Mouse (Mus musculus) lung, adult 2 months (tissue): Measurements from ENCODE around the gene Rap2c. TPM values are rescaled to one million over a fixed set of nuclear protein-coding genes. Genes with fewer than 3 reads are reported as not detected.
A peak's percentile ranks its signal among the peaks of the same experiment; 100 is the strongest.

Experiments used
- DNase-seq: peaks from one replicate; pipeline ENCODE4 v3.0.0; 2022
- H3K4me1 ChIP-seq: fragments of 200-500 bp; 2 replicates; pipeline ENCODE4 v1.6.1; 2011; ENCODE audit warnings: low read length; ENCODE audit not compliant: control insufficient read depth, insufficient read depth
- H3K4me3 ChIP-seq: fragments of 200-500 bp; replicated peaks from 2 replicates; pipeline ENCODE3; 2011; ENCODE audit warnings: low read depth, mild to moderate bottlenecking, control low read depth, low read length; ENCODE audit errors: extremely low read depth
- CTCF ChIP-seq: fragments of 200-500 bp; IDR thresholded peaks from 2 replicates; pipeline ENCODE4 v1.5.1; 2011; ENCODE audit warnings: mild to moderate bottlenecking, low read length, control low read depth; ENCODE audit not compliant: insufficient read depth
- POLR2A ChIP-seq: fragments of 200-500 bp; IDR thresholded peaks from 2 replicates; pipeline ENCODE4 v1.6.1; 2011; ENCODE audit warnings: low read depth, mild to moderate bottlenecking, control low read depth, low read length, borderline replicate concordance; ENCODE audit errors: extremely low read depth
- WGBS: fragments of 180-500 bp; shearing (Covaris S2); methylation state at CpG from one replicate; pipeline ENCODE4 v1.1.7; 2018; 5-methylcytosine and 5-hydroxymethylcytosine counted together
- polyA plus RNA-seq: library from polyadenylated mRNA; depleted of rRNA; stranded (reverse); fragments of >200 nt; gene quantifications from 2 replicates; pipeline ENCODE4 v1.2.3, GENCODE M21; 2012; rRNA removed

The Rap2c gene
- 2.0 and 3.8 TPM in 2 replicates for polyA plus RNA-seq

DNA sequence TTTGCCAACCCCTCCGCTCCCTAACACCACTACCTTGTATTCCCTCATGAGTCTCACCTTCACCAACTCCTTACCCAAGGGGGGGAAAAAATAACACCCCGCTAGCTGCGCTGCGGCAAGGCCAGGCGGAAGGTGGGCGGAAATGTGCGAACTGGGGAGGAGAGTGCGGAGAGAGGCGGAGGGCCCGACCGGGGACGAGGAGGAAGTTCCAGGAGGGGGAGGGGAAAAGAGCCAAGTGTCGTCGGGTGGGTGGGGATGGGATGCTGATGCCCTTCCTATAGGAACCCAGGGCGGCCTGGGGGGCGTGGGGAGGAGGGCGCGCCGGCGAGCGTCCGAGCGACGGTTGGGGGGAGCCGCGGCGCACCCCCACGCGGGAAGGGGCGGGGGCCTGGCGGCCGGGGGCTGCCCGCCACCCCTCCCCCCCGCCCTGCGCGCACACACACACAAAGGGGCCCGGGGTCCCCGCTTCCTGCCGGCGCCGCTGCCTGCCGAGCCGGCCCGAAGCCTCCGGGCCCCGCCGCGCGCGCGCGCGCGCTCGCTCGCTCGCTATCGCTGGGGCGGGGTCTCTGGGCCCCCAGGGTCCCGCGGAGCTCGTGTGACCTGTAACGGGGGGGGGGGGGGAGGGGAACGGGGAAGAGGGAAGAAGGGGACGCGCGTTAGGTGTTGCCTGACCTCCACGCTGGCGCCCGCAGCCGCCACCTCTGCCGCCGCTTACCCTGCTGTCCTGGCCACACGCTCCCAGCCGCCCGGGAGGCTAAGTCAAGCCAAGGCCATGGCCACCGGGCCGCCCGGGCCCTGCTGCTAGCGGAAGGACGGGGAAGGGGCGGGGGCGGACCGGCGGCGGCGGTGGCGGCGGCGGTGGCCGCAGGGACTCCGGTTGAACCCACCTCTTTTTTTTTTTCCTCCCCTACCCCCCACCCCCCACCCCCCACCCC lies at the start of gene Rap2c:
Gene Rap2c, minus strand, starts transcription at position 168 of the 935 bp plus-strand sequence.
- peak; percentile 46 for DNase-seq
- WGBS, result 27% methylated on average over 85 of the region's 92 CpGs
- TF ChIP-seq POLR2A (no peak), CTCF (no peak)

DNA sequence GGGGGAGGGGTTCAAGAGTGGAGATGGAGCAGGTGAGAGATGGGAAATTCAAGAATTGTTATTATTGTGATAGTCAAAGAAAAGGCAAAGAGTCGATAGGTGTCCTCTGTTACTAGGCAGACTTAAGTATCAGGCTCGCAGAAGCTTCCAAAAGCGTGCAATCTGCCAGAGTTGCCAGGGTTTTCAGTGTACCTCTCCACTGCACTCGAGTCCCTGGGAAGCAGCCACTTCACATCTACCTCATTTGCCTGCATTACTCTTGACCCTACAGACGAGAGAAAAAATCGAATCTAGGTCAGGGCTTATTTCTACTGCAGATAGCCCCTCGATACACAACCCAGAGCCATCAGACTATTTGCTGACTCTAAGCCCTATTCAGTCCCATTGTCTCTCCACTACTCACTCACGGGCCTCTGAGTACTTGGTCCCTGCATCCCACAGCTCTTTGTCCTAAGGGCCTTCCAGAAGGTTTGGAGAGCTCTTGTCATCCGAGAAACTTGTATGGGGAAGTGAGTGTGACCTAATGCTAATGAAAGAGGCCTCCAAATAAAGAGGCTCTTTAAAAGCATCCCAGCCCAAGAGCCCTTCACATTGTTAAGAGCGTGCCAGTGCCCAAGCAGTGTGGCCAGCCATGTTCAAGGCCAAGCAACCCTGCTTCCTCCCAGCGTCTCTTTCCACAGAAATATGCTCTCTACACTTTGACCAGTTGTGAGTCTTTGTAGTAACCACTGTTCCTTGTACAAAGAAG lies 48.9 kb upstream of the Rap2c start:
- H3K4me3 ChIP-seq, result no peak overlapping the region
- no peak for TF ChIP-seq POLR2A
- TF ChIP-seq CTCF, result no peak
- H3K4me1 ChIP-seq, result no peaks in the 10 kb centered on the region
- DNase-seq, result peak; percentile 35
- 67% methylated on average over 11 of the region's 11 CpGs for WGBS

More for the DNA sequence above, at the start of gene Rap2c:
- peak within 1 kb of the TSS; percentile 78 for H3K4me3 ChIP-seq
- H3K4me1 ChIP-seq, result peaks cover 2% of the 10 kb centered on the region; the same call in 1 of the 2 replicates

DNA sequence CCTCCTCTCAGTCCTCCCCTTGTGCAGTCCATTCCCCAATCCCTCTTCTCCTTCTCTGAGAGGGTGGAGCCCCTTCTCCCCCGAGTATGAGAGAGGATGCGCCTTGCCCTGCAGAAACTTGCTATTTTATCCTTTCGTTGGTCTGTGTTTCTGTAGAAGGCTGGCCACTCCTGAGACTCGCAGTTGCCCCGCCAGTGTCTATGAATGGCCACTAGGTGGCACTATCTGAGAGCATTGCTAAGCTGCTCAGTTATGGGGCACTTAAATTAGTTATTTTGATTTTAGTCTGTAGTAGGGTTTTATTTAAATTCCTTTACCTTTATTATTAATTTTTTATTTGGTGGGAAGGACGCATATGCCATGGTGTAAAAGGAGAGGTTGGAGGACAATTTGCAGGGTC lies 48.0 kb upstream of the Rap2c start:
- Histone ChIP-seq H3K4me3 (no peak overlapping the region), H3K4me1 (no peaks in the 10 kb centered on the region)
- whole genome bisulfite sequencing, result 27% methylated on average over 6 of the region's 6 CpGs
- TF ChIP-seq POLR2A (no peak), CTCF (peak; percentile 68)
- peak; percentile 18 for DNase-seq

DNA sequence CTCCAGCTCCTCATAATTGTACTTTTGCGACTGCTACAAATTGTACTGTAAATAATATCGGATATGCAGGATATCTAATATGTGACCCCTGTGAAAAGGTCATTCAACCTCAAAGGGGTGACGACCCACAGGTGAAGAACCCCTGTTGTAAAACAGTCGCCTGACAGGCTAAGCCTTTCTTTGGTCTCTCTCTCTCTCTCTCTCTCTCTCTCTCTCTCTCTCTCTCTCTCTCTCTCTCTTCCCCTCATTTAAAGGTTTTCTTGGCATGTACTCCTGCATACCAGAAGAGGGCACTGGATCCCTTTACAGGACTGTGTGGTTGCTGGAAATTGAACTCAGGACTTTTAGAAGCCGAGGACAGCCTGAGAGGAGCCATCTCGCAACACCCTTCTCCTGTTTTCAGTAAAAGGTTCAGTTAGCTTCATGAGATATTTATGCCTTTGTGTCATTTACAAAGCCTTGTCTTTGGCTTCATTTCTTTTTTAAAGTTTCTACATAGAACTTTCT lies 47.4 kb upstream of the Rap2c start:
- Histone ChIP-seq H3K4me1 (no peaks in the 10 kb centered on the region), H3K4me3 (no peak overlapping the region)
- WGBS, result 62% methylated on average over 6 of the region's 6 CpGs
- DNase-seq, result no peak
- TF ChIP-seq POLR2A, result no peak
- no peak for TF ChIP-seq CTCF

DNA sequence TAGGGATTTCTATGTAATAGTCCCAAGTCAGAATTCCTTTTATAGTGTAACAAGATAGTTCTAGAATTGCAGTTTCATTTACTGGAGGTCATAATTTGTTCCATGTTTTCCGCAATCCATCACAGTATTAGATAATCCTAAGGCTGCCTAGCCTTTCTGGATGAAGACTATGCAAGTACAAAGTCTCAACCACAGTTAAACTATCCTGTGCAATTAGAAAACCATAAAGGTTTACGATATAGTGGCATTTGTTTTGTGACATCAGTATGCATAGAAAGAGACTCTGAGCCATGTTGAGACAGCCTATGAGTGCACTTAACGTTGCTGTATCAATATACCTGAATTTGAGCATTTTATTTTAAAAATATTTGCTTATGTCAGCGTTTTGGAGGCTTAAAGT lies 42.4 kb upstream of the Rap2c start:
- DNase-seq, result no peak
- TF ChIP-seq POLR2A, result no peak
- TF ChIP-seq CTCF, result no peak
- no peak overlapping the region for H3K4me3 ChIP-seq
- WGBS, result 61% methylated on average over 4 of the region's 4 CpGs
- no peaks in the 10 kb centered on the region for H3K4me1 ChIP-seq

DNA sequence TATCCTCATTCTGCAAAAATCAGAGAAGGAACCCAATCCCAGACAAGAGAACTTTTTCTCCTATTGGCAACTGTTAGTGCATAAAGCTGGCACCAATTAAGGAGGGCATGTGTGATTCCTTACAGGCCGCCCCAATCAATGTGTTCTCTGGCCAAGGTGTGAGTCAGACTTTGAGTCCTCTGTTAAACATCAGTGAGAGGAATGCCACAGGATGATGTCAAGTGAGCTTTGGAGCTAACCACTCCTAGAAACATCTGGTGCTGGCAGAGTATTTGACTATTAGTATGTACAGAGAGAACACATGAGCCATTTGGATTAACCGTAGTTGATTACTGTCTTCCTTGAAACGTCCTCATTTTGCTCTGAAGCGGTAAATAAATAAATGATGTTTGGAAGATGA lies 40.9 kb upstream of the Rap2c start:
- Histone ChIP-seq H3K4me3 (no peak overlapping the region), H3K4me1 (no peaks in the 10 kb centered on the region)
- no peak for DNase-seq
- WGBS, result 64% methylated on average over 4 of the region's 4 CpGs
- no peak for TF ChIP-seq POLR2A
- no peak for TF ChIP-seq CTCF

DNA sequence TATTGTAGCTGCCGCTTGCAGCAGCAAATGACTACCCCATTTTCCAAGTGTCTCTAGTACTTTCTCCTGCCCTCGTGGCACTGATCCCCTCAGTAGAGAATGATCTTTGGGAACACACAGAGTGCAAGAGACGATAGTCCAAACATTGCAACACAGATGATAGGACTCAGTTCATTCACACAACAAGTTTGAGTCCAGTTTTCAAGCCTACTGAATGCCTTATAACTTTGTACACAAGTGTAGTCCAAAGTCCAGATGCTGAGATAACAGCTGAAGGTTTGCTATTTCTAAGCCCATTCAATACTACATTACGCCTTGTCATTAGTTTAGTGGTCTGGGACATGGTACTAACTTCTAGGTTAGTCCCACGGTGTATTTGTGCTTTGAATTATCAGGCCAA lies 40.5 kb upstream of the Rap2c start:
- no peaks in the 10 kb centered on the region for H3K4me1 ChIP-seq
- H3K4me3 ChIP-seq, result no peak overlapping the region
- WGBS, result 79% methylated on average over 5 of the region's 5 CpGs
- DNase-seq, result no peak
- TF ChIP-seq CTCF (no peak), POLR2A (no peak)

DNA sequence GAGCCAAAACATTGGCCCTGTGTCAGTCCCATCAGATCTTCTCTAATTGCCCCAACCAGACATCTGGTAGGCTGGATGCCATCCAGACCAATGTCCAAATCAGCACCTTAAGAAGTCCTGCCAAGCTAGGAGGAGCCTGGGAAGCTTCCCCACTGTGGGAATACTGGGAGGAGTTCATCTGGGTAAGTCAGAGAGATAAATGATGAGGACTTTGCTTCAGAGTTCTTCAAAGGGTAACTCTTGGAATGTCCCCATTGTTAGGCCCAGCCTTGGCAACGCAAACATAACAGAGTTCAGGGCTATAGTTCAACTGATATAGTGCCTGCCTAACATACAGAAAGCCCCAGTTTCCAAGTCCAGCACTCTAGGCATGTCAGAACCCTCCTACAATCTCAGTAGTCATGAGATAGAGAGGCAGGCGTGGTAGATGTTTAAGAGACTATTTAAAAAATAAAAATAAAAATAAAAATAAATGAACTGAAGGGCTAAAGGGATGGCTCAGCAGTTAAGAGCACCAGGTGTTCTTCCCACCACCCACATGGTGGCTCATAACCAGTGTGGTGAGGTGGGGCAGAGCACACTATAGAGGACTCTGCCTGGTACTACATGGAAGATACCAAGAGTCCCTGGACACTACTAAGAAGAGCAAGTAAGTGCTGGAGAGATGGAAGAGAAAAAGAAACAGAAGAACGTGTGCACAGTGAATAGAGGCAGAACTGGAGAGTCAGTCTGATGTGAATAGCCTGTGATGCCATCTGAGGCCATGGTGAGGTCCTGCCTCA lies 34.1 kb upstream of the Rap2c start:
- no peak for DNase-seq
- Histone ChIP-seq H3K4me1 (no peaks in the 10 kb centered on the region), H3K4me3 (no peak overlapping the region)
- 53% methylated on average over 3 of the region's 3 CpGs for WGBS
- TF ChIP-seq POLR2A, result no peak
- no peak for TF ChIP-seq CTCF
